Mouse (Mus musculus) heart, adult 2 months (tissue): ENCODE measurements around the gene Stx2. TPM values are rescaled to one million over a fixed set of nuclear protein-coding genes. Genes with fewer than 3 reads are reported as not detected.

Experiments used
- DNase-seq, 2 experiments: peaks; one replicate each; pipeline ENCODE4 v3.0.0; 2021
- H3K27ac ChIP-seq: fragments of 200-600 bp; 2 replicates; pipeline ENCODE4 v1.8.1; 2022
- H3K27me3 ChIP-seq: fragments of 200-500 bp; 2 replicates; pipeline ENCODE4 v1.6.1; 2012; ENCODE audit warnings: mild to moderate bottlenecking, low read length, inconsistent platforms, mixed read lengths; ENCODE audit not compliant: control insufficient read depth, insufficient read depth
- H3K36me3 ChIP-seq: fragments of 200-500 bp; 2 replicates; pipeline ENCODE4 v1.6.1; 2012; ENCODE audit warnings: low read length, inconsistent platforms; ENCODE audit not compliant: control insufficient read depth, insufficient read depth
- H3K4me1 ChIP-seq: fragments of 200-500 bp; 2 replicates; pipeline ENCODE4 v1.6.1; 2011; ENCODE audit warnings: low read length; ENCODE audit not compliant: control insufficient read depth, insufficient read depth
- H3K4me3 ChIP-seq: fragments of 200-600 bp; 2 replicates; pipeline ENCODE4 v1.8.1; 2022
- H3K79me2 ChIP-seq: fragments of 200-500 bp; replicated peaks from 2 replicates; pipeline ENCODE4 v1.6.1; 2012; ENCODE audit warnings: mild to moderate bottlenecking, inconsistent platforms, low read length, moderate library complexity, mixed read lengths; ENCODE audit not compliant: control insufficient read depth, insufficient read depth
- H3K9ac ChIP-seq: fragments of 200-500 bp; 2 replicates; pipeline ENCODE4 v1.6.1; 2012; ENCODE audit warnings: low read depth, mild to moderate bottlenecking, control low read depth, inconsistent platforms, low read length, mixed read lengths
- CTCF ChIP-seq: fragments of 200-600 bp; IDR thresholded peaks from 2 replicates; pipeline ENCODE4 v1.8.1; 2022; ENCODE audit warnings: antibody characterized with exemption, mild to moderate bottlenecking, moderate library complexity
- EP300 ChIP-seq: fragments of 200-500 bp; IDR thresholded peaks from 2 replicates; pipeline ENCODE4 v1.6.1; 2011; ENCODE audit warnings: low read depth, low read length, control low read depth; ENCODE audit not compliant: insufficient read depth
- POLR2A ChIP-seq: fragments of 200-500 bp; IDR thresholded peaks from 2 replicates; pipeline ENCODE4 v1.6.1; 2011; ENCODE audit warnings: mild to moderate bottlenecking, low read depth, low read length, control low read depth; ENCODE audit not compliant: insufficient read depth
- WGBS: fragments of 180-500 bp; shearing (Covaris S2); methylation state at CpG from one replicate; pipeline ENCODE4 v1.1.7; 2018; 5-methylcytosine and 5-hydroxymethylcytosine counted together
- intact Hi-C: fragments of 180-260 bp; cut with DNase I; formaldehyde crosslinking; loops from one replicate; pipeline ENCODE4 v1.15.1; 2025
- polyA plus RNA-seq: library from polyadenylated mRNA; depleted of rRNA; stranded (reverse); fragments of >200 nt; gene quantifications from 2 replicates; pipeline ENCODE4 v1.2.3, GENCODE M21; 2012; rRNA removed
- total RNA-seq, 2 experiments: library from RNA; stranded (reverse); gene quantifications; 2 replicates each; pipeline ENCODE4 v1.2.3; 2021

The Stx2 gene
- total and polyA plus RNA-seq, 3 experiments: 12.0 to 17.1 (median 14.2) TPM

GRCm38 (mm10) chr5:128940436-128940835 lies 67.9 kb downstream of the Stx2 start:
- no peak overlapping the region for H3K9ac ChIP-seq
- no peaks in the 10 kb centered on the region for H3K4me1 ChIP-seq
- no peak for DNase-seq
- WGBS: 73% methylated on average over 10 of the region's 10 CpGs
- H3K36me3 ChIP-seq: no peaks in the 10 kb centered on the region
- no peak overlapping the region for H3K27ac ChIP-seq
- no peak overlapping the region for H3K4me3 ChIP-seq
- H3K27me3 ChIP-seq: no peaks in the 10 kb centered on the region
- intact Hi-C loops: no loop called here
- TF ChIP-seq CTCF (no peak), POLR2A (no peak)
- no peaks in the 10 kb centered on the region for H3K79me2 ChIP-seq

GRCm38 (mm10) chr5:128935359-128935899 lies 72.9 kb downstream of the Stx2 start:
- no peaks in the 10 kb centered on the region for H3K36me3 ChIP-seq
- H3K4me3 ChIP-seq: no peak overlapping the region
- no peaks in the 10 kb centered on the region for H3K27me3 ChIP-seq
- 17% methylated on average over 6 of the region's 6 CpGs for WGBS
- TF ChIP-seq POLR2A (no peak), EP300 (0 out of 2 replicates have a peak, but pooled peaks have one; percentile 23), CTCF (no peak)
- no peak overlapping the region for H3K9ac ChIP-seq
- no peaks in the 10 kb centered on the region for H3K79me2 ChIP-seq
- no peak overlapping the region for H3K27ac ChIP-seq
- DNase-seq: peak; percentile 60 to 70
- peaks cover 2% of the 10 kb centered on the region; the same call in 1 of the 2 replicates for H3K4me1 ChIP-seq
- intact Hi-C loops: no loop called here

Other genes with a start within 250 kb of the Stx2 start
- under 1 TPM in 1 of 2 experiments, not detected in 1; 0.07 TPM for gene Rimbp2, start 55.1 kb downstream of the Stx2 start, total RNA-seq
- 0.06 and 0.15 TPM in 2 replicates for gene Rimbp2, start 55.1 kb downstream of the Stx2 start, polyA plus RNA-seq
- gene Ran, start 11.5 kb upstream of the Stx2 start, total RNA-seq: 10 to 100 TPM; 88.2 to 99.2 TPM
- gene Ran, start 11.5 kb upstream of the Stx2 start, polyA plus RNA-seq: 44.4 and 58.1 TPM in 2 replicates
- 1 to 10 TPM; 4.1 to 4.8 TPM for gene Adgrd1, start 88.2 kb upstream of the Stx2 start, total RNA-seq
- gene Adgrd1, start 88.2 kb upstream of the Stx2 start, polyA plus RNA-seq: 5.5 and 5.6 TPM in 2 replicates